Mouse (Mus musculus): Measurements from ENCODE around the gene Rab26. TPM values are rescaled to one million over a fixed set of nuclear protein-coding genes. Genes with fewer than 3 reads are reported as not detected.

Gene Rab26
- polyA plus RNA-seq (2015; fragmentation: Illumina TruSeq; extraction: RNeasy Lipid Tissue Mini Kit (QIAGEN cat#74804); ENCODE audit: insufficient read depth, low replicate concordance), result 1.7 TPM

GRCm38 (mm10) chr17:24534160-24534718 is at the start of gene Rab26:
Gene Rab26 (minus strand): TSS chr17:24534210.

GRCm38 (mm10) chr17:24549618-24550415 is 15.8 kb upstream of the Rab26 start, which contains the start of gene Pkd1:
Gene Pkd1 (plus strand): TSS chr17:24549834.

GRCm38 (mm10) chr17:24527723-24528559 is 6.1 kb downstream of the Rab26 start, which contains the start of gene Traf7:
Gene Traf7 (minus strand): TSS chr17:24527938.

GRCm38 (mm10) chr17:24488186-24488661 is 45.8 kb downstream of the Rab26 start, which contains the start of gene Caskin1:
Gene Caskin1 (plus strand): TSS chr17:24488601.

GRCm38 (mm10) chr17:24478663-24479380 is 55.2 kb downstream of the Rab26 start, which contains the start of gene Mlst8:
Gene Mlst8 (minus strand): TSS chr17:24479078.

Other genes with a start within 250 kb of the Rab26 start
- gene Abca17, start 183.1 kb downstream of the Rab26 start, polyA plus RNA-seq (2015; fragmentation: Illumina TruSeq; extraction: RNeasy Lipid Tissue Mini Kit (QIAGEN cat#74804); ENCODE audit: insufficient read depth, low replicate concordance), result 0.91 TPM
- 26.4 TPM for gene Abca3, start 182.3 kb downstream of the Rab26 start, polyA plus RNA-seq (2015; fragmentation: Illumina TruSeq; extraction: RNeasy Lipid Tissue Mini Kit (QIAGEN cat#74804); ENCODE audit: insufficient read depth, low replicate concordance)
- 110 TPM for gene Rnps1, start 119.6 kb downstream of the Rab26 start, polyA plus RNA-seq (2015; fragmentation: Illumina TruSeq; extraction: RNeasy Lipid Tissue Mini Kit (QIAGEN cat#74804); ENCODE audit: insufficient read depth, low replicate concordance)
- gene Eci1, start 107.6 kb downstream of the Rab26 start, polyA plus RNA-seq (2015; fragmentation: Illumina TruSeq; extraction: RNeasy Lipid Tissue Mini Kit (QIAGEN cat#74804); ENCODE audit: insufficient read depth, low replicate concordance), result 37.5 TPM
- gene Dnase1l2, start 91.1 kb downstream of the Rab26 start, polyA plus RNA-seq (2015; fragmentation: Illumina TruSeq; extraction: RNeasy Lipid Tissue Mini Kit (QIAGEN cat#74804); ENCODE audit: insufficient read depth, low replicate concordance), result 8.5 TPM
- 22.7 TPM for gene E4f1, start 63.9 kb downstream of the Rab26 start, polyA plus RNA-seq (2015; fragmentation: Illumina TruSeq; extraction: RNeasy Lipid Tissue Mini Kit (QIAGEN cat#74804); ENCODE audit: insufficient read depth, low replicate concordance)
- gene Pgp, start 63.8 kb downstream of the Rab26 start, polyA plus RNA-seq (2015; fragmentation: Illumina TruSeq; extraction: RNeasy Lipid Tissue Mini Kit (QIAGEN cat#74804); ENCODE audit: insufficient read depth, low replicate concordance), result 18.8 TPM
- gene Bricd5, start 60.3 kb downstream of the Rab26 start, polyA plus RNA-seq (2015; fragmentation: Illumina TruSeq; extraction: RNeasy Lipid Tissue Mini Kit (QIAGEN cat#74804); ENCODE audit: insufficient read depth, low replicate concordance), result 0.26 TPM
- gene Mlst8, start 55.1 kb downstream of the Rab26 start, polyA plus RNA-seq (2015; fragmentation: Illumina TruSeq; extraction: RNeasy Lipid Tissue Mini Kit (QIAGEN cat#74804); ENCODE audit: insufficient read depth, low replicate concordance), result 19.8 TPM
- gene Caskin1, start 45.6 kb downstream of the Rab26 start, polyA plus RNA-seq (2015; fragmentation: Illumina TruSeq; extraction: RNeasy Lipid Tissue Mini Kit (QIAGEN cat#74804); ENCODE audit: insufficient read depth, low replicate concordance), result 0.08 TPM
- gene Traf7, start 6.3 kb downstream of the Rab26 start, polyA plus RNA-seq (2015; fragmentation: Illumina TruSeq; extraction: RNeasy Lipid Tissue Mini Kit (QIAGEN cat#74804); ENCODE audit: insufficient read depth, low replicate concordance), result 125 TPM
- 31.5 TPM for gene Pkd1, start 15.6 kb upstream of the Rab26 start, polyA plus RNA-seq (2015; fragmentation: Illumina TruSeq; extraction: RNeasy Lipid Tissue Mini Kit (QIAGEN cat#74804); ENCODE audit: insufficient read depth, low replicate concordance)
- gene Tsc2, start 98.4 kb upstream of the Rab26 start, polyA plus RNA-seq (2015; fragmentation: Illumina TruSeq; extraction: RNeasy Lipid Tissue Mini Kit (QIAGEN cat#74804); ENCODE audit: insufficient read depth, low replicate concordance), result 46.2 TPM
- gene Nthl1, start 98.5 kb upstream of the Rab26 start, polyA plus RNA-seq (2015; fragmentation: Illumina TruSeq; extraction: RNeasy Lipid Tissue Mini Kit (QIAGEN cat#74804); ENCODE audit: insufficient read depth, low replicate concordance), result 3.4 TPM
- 21.0 TPM for gene Slc9a3r2, start 116.1 kb upstream of the Rab26 start, polyA plus RNA-seq (2015; fragmentation: Illumina TruSeq; extraction: RNeasy Lipid Tissue Mini Kit (QIAGEN cat#74804); ENCODE audit: insufficient read depth, low replicate concordance)
- not detected for gene Npw, start 124.2 kb upstream of the Rab26 start, polyA plus RNA-seq (2015; fragmentation: Illumina TruSeq; extraction: RNeasy Lipid Tissue Mini Kit (QIAGEN cat#74804); ENCODE audit: insufficient read depth, low replicate concordance)
- gene Zfp598, start 135.5 kb upstream of the Rab26 start, polyA plus RNA-seq (2015; fragmentation: Illumina TruSeq; extraction: RNeasy Lipid Tissue Mini Kit (QIAGEN cat#74804); ENCODE audit: insufficient read depth, low replicate concordance), result 15.5 TPM
- gene Syngr3, start 155.7 kb upstream of the Rab26 start, polyA plus RNA-seq (2015; fragmentation: Illumina TruSeq; extraction: RNeasy Lipid Tissue Mini Kit (QIAGEN cat#74804); ENCODE audit: insufficient read depth, low replicate concordance), result not detected
- gene Gfer, start 161.9 kb upstream of the Rab26 start, polyA plus RNA-seq (2015; fragmentation: Illumina TruSeq; extraction: RNeasy Lipid Tissue Mini Kit (QIAGEN cat#74804); ENCODE audit: insufficient read depth, low replicate concordance), result 16.0 TPM
- gene Noxo1, start 162.0 kb upstream of the Rab26 start, polyA plus RNA-seq (2015; fragmentation: Illumina TruSeq; extraction: RNeasy Lipid Tissue Mini Kit (QIAGEN cat#74804); ENCODE audit: insufficient read depth, low replicate concordance), result 4.3 TPM
- 8.7 TPM for gene Tbl3, start 173.4 kb upstream of the Rab26 start, polyA plus RNA-seq (2015; fragmentation: Illumina TruSeq; extraction: RNeasy Lipid Tissue Mini Kit (QIAGEN cat#74804); ENCODE audit: insufficient read depth, low replicate concordance)
- gene Rnf151, start 183.9 kb upstream of the Rab26 start, polyA plus RNA-seq (2015; fragmentation: Illumina TruSeq; extraction: RNeasy Lipid Tissue Mini Kit (QIAGEN cat#74804); ENCODE audit: insufficient read depth, low replicate concordance), result not detected
- 1,280 TPM for gene Rps2, start 183.9 kb upstream of the Rab26 start, polyA plus RNA-seq (2015; fragmentation: Illumina TruSeq; extraction: RNeasy Lipid Tissue Mini Kit (QIAGEN cat#74804); ENCODE audit: insufficient read depth, low replicate concordance)
- 148 TPM for gene Ndufb10, start 190.3 kb upstream of the Rab26 start, polyA plus RNA-seq (2015; fragmentation: Illumina TruSeq; extraction: RNeasy Lipid Tissue Mini Kit (QIAGEN cat#74804); ENCODE audit: insufficient read depth, low replicate concordance)
- gene Rpl3l, start 193.6 kb upstream of the Rab26 start, polyA plus RNA-seq (2015; fragmentation: Illumina TruSeq; extraction: RNeasy Lipid Tissue Mini Kit (QIAGEN cat#74804); ENCODE audit: insufficient read depth, low replicate concordance), result not detected
- 62.1 TPM for gene Msrb1, start 202.4 kb upstream of the Rab26 start, polyA plus RNA-seq (2015; fragmentation: Illumina TruSeq; extraction: RNeasy Lipid Tissue Mini Kit (QIAGEN cat#74804); ENCODE audit: insufficient read depth, low replicate concordance)
- gene Hs3st6, start 218.8 kb upstream of the Rab26 start, polyA plus RNA-seq (2015; fragmentation: Illumina TruSeq; extraction: RNeasy Lipid Tissue Mini Kit (QIAGEN cat#74804); ENCODE audit: insufficient read depth, low replicate concordance), result not detected